Mouse (Mus musculus) stomach, embryonic 15.5 days (tissue): ENCODE results near the gene Rln1. TPM values are rescaled to one million over a fixed set of nuclear protein-coding genes. Genes with fewer than 3 reads are reported as not detected.
A peak's percentile ranks its signal among the peaks of the same experiment; 100 is the strongest.

ENCODE experiments used
- ATAC-seq: fragments of 200-750 bp; cut with Nextera tagmentation; 2 replicates; pipeline ENCODE4 v1.8.0; 2017; ENCODE audit warnings: low read depth, moderate number of reproducible peaks, moderate TSS enrichment; ENCODE audit not compliant: insufficient read depth, low FRiP score
- H3K27ac ChIP-seq: fragments of 300-500 bp; sonication (generic); 2 replicates; pipeline ENCODE4 v1.5.1; 2015; ENCODE audit warnings: mild to moderate bottlenecking, inconsistent platforms
- H3K27me3 ChIP-seq: fragments of 300-500 bp; sonication (generic); replicated peaks from 2 replicates; pipeline ENCODE4 v1.6.1; 2015; ENCODE audit warnings: inconsistent platforms
- H3K36me3 ChIP-seq: fragments of 300-500 bp; sonication (generic); 2 replicates; pipeline ENCODE4 v1.6.1; 2015; ENCODE audit warnings: inconsistent platforms
- H3K4me1 ChIP-seq: fragments of 300-500 bp; sonication (generic); 2 replicates; pipeline ENCODE4 v1.6.1; 2015; ENCODE audit warnings: inconsistent platforms
- H3K4me2 ChIP-seq: fragments of 300-500 bp; sonication (generic); 2 replicates; pipeline ENCODE4 v1.6.1; 2015; ENCODE audit warnings: mild to moderate bottlenecking, inconsistent platforms
- H3K4me3 ChIP-seq: fragments of 300-500 bp; sonication (generic); replicated peaks from 2 replicates; pipeline ENCODE4 v1.5.1; 2015; ENCODE audit warnings: inconsistent platforms
- H3K9ac ChIP-seq: fragments of 300-500 bp; sonication (generic); 2 replicates; pipeline ENCODE4 v1.6.1; 2015; ENCODE audit warnings: inconsistent platforms
- H3K9me3 ChIP-seq: fragments of 300-500 bp; sonication (generic); 2 replicates; pipeline ENCODE4 v1.6.1; 2016; ENCODE audit warnings: inconsistent platforms
- WGBS: fragments of 180-500 bp; shearing (Covaris S2); methylation state at CpG from one replicate; pipeline ENCODE4 v1.1.7; 2015; 5-methylcytosine and 5-hydroxymethylcytosine counted together
- polyA plus RNA-seq: library from polyadenylated mRNA; unstranded; fragments of >200 nt; fragmentation: Nextera tagmentation; extraction: Ambion mirVana; gene quantifications from 2 replicates; pipeline ENCODE4 v1.2.1, GENCODE M21; 2015

The Rln1 gene
- polyA plus RNA-seq, 1 experiment from 2014 or later: 0.32 TPM

- Histone ChIP-seq H3K4me2 (no peak overlapping the region), H3K4me3 (no peak overlapping the region), H3K4me1 (no peaks in the 10 kb centered on the region), H3K27me3 (no peaks in the 10 kb centered on the region), H3K27ac (no peak overlapping the region), H3K9me3 (no peaks in the 10 kb centered on the region), H3K9ac (no peak overlapping the region), H3K36me3 (no peaks in the 10 kb centered on the region)
- no peak for ATAC-seq
- 67% methylated on average over 3 of the region's 3 CpGs for WGBS
Observed at GRCm38 (mm10) chr19:29368671-29369309, 34.3 kb upstream of the Rln1 start.

DNA sequence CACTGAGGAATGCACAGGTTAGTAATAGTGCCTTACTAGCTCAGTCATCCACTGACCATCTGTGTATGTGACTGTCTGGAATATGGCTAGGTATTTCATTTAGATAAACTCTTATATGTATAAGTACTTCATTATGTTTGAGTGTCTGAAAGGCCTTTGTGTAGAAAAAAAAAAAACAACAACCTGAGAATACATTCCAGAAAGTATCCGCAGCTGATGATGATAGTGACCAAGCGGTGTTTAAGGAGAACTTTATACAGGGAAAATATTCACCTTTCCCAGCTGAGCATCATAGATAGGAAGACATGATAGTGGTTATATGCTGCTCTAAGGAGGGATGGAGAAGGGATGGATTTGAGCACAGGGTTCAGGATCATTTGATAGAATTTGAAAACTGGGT is 33.6 kb upstream of the Rln1 start:
- Histone ChIP-seq H3K36me3 (no peaks in the 10 kb centered on the region), H3K4me2 (no peak overlapping the region), H3K27me3 (no peaks in the 10 kb centered on the region), H3K9ac (no peak overlapping the region), H3K27ac (no peak overlapping the region), H3K4me1 (no peaks in the 10 kb centered on the region), H3K9me3 (no peaks in the 10 kb centered on the region), H3K4me3 (no peak overlapping the region)
- ATAC-seq: no peak
- 85% methylated on average over 2 of the region's 2 CpGs for WGBS

- peak within 1 kb of the TSS; percentile 57 for H3K4me3 ChIP-seq
- no peaks in the 10 kb centered on the region for H3K9me3 ChIP-seq
- peak; percentile 84 for ATAC-seq
- no peaks in the 10 kb centered on the region for H3K27me3 ChIP-seq
- H3K36me3 ChIP-seq: no peaks in the 10 kb centered on the region
- H3K9ac ChIP-seq: peak within 1 kb of the TSS; percentile 17; the same call in 1 of the 2 replicates
- WGBS: 2% methylated on average over 26 of the region's 26 CpGs
- peaks cover 5% of the 10 kb centered on the region; the same call in 1 of the 2 replicates for H3K4me1 ChIP-seq
- 0 out of 2 replicates have a peak within 1 kb of the TSS, but pooled peaks have one; percentile 1 for H3K27ac ChIP-seq
- peak within 1 kb of the TSS; percentile 69 for H3K4me2 ChIP-seq
Observed at GRCm38 (mm10) chr19:29366969-29367622, 32.6 kb upstream of the Rln1 start, which contains the start of the genes Plgrkt and Cd274. Gene Plgrkt, minus strand, starts transcription at chr19:29367390. Gene Cd274, plus strand, starts transcription at chr19:29367455.

DNA sequence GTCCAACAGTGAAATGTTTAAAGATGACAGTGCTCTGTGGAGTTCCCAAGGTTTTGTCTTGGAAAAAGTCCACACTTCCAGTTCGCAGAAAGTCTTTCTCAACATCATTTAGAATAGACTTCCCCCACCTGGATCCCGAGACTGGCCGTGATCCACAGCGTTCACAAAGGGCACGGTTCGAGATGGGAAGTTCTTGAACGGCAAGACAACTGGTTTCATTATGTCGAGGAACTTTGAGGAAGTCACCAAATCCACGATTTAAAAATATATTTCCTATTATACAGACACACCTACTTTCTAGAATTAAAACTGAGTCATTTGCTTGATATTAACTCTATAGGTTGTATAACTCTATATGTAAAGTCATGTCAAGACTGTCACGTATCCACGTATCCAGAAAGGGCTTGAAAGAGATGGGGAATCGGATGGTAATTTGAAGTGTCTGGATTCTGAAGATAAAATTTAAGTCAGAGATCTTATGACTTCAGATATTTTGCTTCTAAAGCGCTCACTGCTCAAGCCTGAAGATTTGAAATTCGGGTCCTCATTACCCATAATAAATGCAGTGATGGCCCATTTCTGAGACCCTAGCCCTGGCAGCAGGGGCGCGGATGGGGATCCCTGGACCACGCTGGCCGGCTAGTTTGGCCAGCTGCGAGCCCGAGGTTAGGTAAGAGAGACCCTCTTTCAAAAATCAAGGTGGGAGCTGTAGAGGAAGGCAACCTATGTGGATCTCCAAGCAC is 31.9 kb upstream of the Rln1 start:
- Histone ChIP-seq H3K27me3 (no peaks in the 10 kb centered on the region), H3K4me3 (peak overlapping the region; percentile 57), H3K4me1 (peaks cover 5% of the 10 kb centered on the region; the same call in 1 of the 2 replicates), H3K9ac (peak overlapping the region; percentile 12; the same call in 1 of the 2 replicates), H3K4me2 (peak overlapping the region; percentile 69), H3K27ac (no peak overlapping the region), H3K9me3 (no peaks in the 10 kb centered on the region), H3K36me3 (no peaks in the 10 kb centered on the region)
- no peak for ATAC-seq
- WGBS: 51% methylated on average over 20 of the region's 20 CpGs

GRCm38 (mm10) chr19:29365105-29365504 is 30.6 kb upstream of the Rln1 start:
- Histone ChIP-seq H3K36me3 (no peaks in the 10 kb centered on the region), H3K27ac (no peak overlapping the region), H3K4me1 (peaks cover 5% of the 10 kb centered on the region; the same call in 1 of the 2 replicates), H3K4me3 (no peak overlapping the region), H3K9ac (no peak overlapping the region), H3K4me2 (no peak overlapping the region), H3K9me3 (no peaks in the 10 kb centered on the region), H3K27me3 (no peaks in the 10 kb centered on the region)
- WGBS: 29% methylated on average over 3 of the region's 3 CpGs
- no peak for ATAC-seq

DNA sequence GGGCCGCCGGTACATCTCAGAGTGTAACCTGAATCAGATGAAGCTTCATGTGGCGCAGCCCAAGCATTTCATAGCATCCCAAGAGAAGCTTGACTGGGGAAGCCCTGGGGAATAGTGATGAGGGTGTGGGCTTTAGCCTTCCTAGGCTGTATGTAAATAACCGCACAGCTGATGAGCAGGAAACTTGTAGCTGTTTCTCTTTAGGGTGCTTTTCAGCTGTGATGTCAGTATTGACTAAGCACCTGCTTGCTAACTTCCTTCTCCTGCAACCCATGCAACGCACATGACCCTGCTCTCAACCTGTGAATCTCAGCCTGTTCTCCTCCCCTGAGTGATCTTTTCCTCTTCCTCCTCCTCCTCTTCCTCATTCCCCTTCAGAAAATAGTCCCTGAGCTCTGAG is 29.6 kb upstream of the Rln1 start:
- no peak overlapping the region for H3K4me3 ChIP-seq
- no peaks in the 10 kb centered on the region for H3K27me3 ChIP-seq
- no peaks in the 10 kb centered on the region for H3K36me3 ChIP-seq
- H3K27ac ChIP-seq: no peak overlapping the region
- ATAC-seq: no peak
- H3K9me3 ChIP-seq: no peaks in the 10 kb centered on the region
- peaks cover 5% of the 10 kb centered on the region; the same call in 1 of the 2 replicates for H3K4me1 ChIP-seq
- no peak overlapping the region for H3K9ac ChIP-seq
- H3K4me2 ChIP-seq: no peak overlapping the region
- WGBS: 78% methylated on average over 5 of the region's 5 CpGs

GRCm38 (mm10) chr19:29363557-29363956 is 29.1 kb upstream of the Rln1 start:
- H3K27ac ChIP-seq: no peak overlapping the region
- 91% methylated on average over 7 of the region's 7 CpGs for WGBS
- no peaks in the 10 kb centered on the region for H3K36me3 ChIP-seq

GRCm38 (mm10) chr19:29362173-29362930 is 27.9 kb upstream of the Rln1 start:
- peak overlapping the region; percentile 5; the same call in 1 of the 2 replicates for H3K27ac ChIP-seq
- no peak for ATAC-seq

More at GRCm38 (mm10) chr19:29363557-29363956, 29.1 kb upstream of the Rln1 start:
- ATAC-seq: no peak
- Histone ChIP-seq H3K4me3 (no peak overlapping the region), H3K4me1 (peaks cover 5% of the 10 kb centered on the region; the same call in 1 of the 2 replicates), H3K4me2 (no peak overlapping the region), H3K9me3 (no peaks in the 10 kb centered on the region), H3K9ac (no peak overlapping the region), H3K27me3 (no peaks in the 10 kb centered on the region)

GRCm38 (mm10) chr19:29361468-29362130 is 27.1 kb upstream of the Rln1 start:
- Histone ChIP-seq H3K27ac (peak overlapping the region; percentile 5; the same call in 1 of the 2 replicates), H3K4me1 (peaks cover 5% of the 10 kb centered on the region; the same call in 1 of the 2 replicates), H3K9me3 (no peaks in the 10 kb centered on the region), H3K9ac (peak overlapping the region; percentile 42; the same call in 1 of the 2 replicates), H3K4me2 (peak overlapping the region; percentile 78), H3K27me3 (no peaks in the 10 kb centered on the region), H3K4me3 (peak overlapping the region; percentile 60), H3K36me3 (no peaks in the 10 kb centered on the region)
- WGBS: 2% methylated on average over 33 of the region's 33 CpGs
- peak; percentile 99 for ATAC-seq

More at GRCm38 (mm10) chr19:29362173-29362930, 27.9 kb upstream of the Rln1 start:
- H3K4me3 ChIP-seq: peak overlapping the region; percentile 60
- no peaks in the 10 kb centered on the region for H3K27me3 ChIP-seq
- H3K4me1 ChIP-seq: peaks cover 5% of the 10 kb centered on the region; the same call in 1 of the 2 replicates
- no peak overlapping the region for H3K9ac ChIP-seq
- no peaks in the 10 kb centered on the region for H3K36me3 ChIP-seq
- 26% methylated on average over 13 of the region's 13 CpGs for WGBS
- no peaks in the 10 kb centered on the region for H3K9me3 ChIP-seq
- peak overlapping the region; percentile 78 for H3K4me2 ChIP-seq

- Histone ChIP-seq H3K4me3 (no peak overlapping the region), H3K4me2 (0 out of 2 replicates have a peak overlapping the region, but pooled peaks have one; percentile 78), H3K36me3 (no peaks in the 10 kb centered on the region), H3K27ac (no peak overlapping the region), H3K9me3 (no peaks in the 10 kb centered on the region), H3K9ac (no peak overlapping the region), H3K27me3 (no peaks in the 10 kb centered on the region), H3K4me1 (peaks cover 5% of the 10 kb centered on the region; the same call in 1 of the 2 replicates)
- no peak for ATAC-seq
- 57% methylated on average over 5 of the region's 5 CpGs for WGBS
Observed at GRCm38 (mm10) chr19:29360251-29360650, 25.8 kb upstream of the Rln1 start.

- ATAC-seq: no peak
- Histone ChIP-seq H3K4me1 (no peaks in the 10 kb centered on the region), H3K9ac (no peak overlapping the region), H3K4me3 (no peak overlapping the region), H3K9me3 (no peaks in the 10 kb centered on the region), H3K4me2 (no peak overlapping the region), H3K27ac (no peak overlapping the region), H3K27me3 (no peaks in the 10 kb centered on the region), H3K36me3 (no peaks in the 10 kb centered on the region)
- 84% methylated on average over 11 of the region's 11 CpGs for WGBS
Observed at GRCm38 (mm10) chr19:29356281-29356680, 21.8 kb upstream of the Rln1 start.
